Mouse (Mus musculus): ENCODE measurements around the gene Rab35. TPM values are rescaled to one million over a fixed set of nuclear protein-coding genes. Genes with fewer than 3 reads are reported as not detected.

Rab35 gene
- polyA plus RNA-seq, 2 experiments, result 19.8 to 62.6 TPM

DNA sequence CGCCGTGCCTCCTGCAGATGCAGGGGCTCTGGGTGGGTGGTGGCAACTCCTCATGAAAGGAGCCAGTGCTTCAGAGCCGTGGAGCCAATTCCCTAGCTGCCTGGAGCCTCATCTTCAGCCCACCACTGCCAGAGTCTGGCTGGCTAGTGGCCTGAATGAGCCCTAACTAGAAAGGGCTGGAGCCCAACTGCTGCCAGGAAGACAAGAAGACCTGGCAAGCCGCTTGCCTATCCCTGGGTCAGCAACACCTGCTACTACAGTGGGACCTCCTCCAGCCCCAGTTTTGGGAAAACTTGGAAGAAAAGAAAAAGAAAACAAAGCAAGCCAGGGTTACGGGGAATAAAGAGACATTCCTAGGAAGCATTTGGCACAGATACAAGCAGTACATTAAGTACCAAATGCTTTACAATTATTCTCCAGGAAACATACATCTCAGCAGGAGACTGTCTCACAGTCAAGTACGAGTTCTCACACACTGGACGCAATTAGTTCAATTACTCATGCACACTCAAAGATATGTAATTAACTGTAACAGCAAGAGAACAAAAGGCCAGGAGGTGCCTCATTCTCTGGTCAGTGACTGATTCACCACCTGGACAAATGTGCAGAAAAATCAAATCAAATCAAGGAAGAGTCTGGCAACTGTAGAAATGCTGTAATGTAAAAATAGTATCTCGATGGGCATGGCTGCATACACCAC is 34.8 kb downstream of the Rab35 start:
- ATAC-seq (ENCODE audit: low FRiP score, low read depth), result no peak
- Histone ChIP-seq H3K4me2 (replicated peaks; ENCODE audit: low read depth, low read length, severe bottlenecking) (no peak overlapping the region), H3K9me3 (ENCODE audit: control insufficient read depth, low read length) (no peaks in the 10 kb centered on the region), H3K36me3 (ENCODE audit: control insufficient read depth, insufficient read depth, low read length) (no peaks in the 10 kb centered on the region), H3K9ac (ENCODE audit: low read depth, low read length, severe bottlenecking) (no peak overlapping the region), H3K27ac (replicated peaks; ENCODE audit: low read depth, low read length) (no peak overlapping the region), H3K4me3 (replicated peaks; ENCODE audit: low read length) (no peak overlapping the region), H3K27me3 (ENCODE audit: control insufficient read depth, insufficient read depth, low read length) (no peaks in the 10 kb centered on the region), H3K4me1 (ENCODE audit: control insufficient read depth, insufficient read depth, low read length) (no peaks in the 10 kb centered on the region; the same call in 1 of the 2 replicates)
- 51% methylated on average over 8 of the region's 8 CpGs for WGBS
- TF ChIP-seq POLR2A (IDR thresholded peaks at IDR 0.05; ENCODE audit: borderline replicate concordance, extremely low read depth, insufficient read depth, insufficient read length), result no peak
- no peak for DNase-seq (ENCODE audit: low spot score)

DNA sequence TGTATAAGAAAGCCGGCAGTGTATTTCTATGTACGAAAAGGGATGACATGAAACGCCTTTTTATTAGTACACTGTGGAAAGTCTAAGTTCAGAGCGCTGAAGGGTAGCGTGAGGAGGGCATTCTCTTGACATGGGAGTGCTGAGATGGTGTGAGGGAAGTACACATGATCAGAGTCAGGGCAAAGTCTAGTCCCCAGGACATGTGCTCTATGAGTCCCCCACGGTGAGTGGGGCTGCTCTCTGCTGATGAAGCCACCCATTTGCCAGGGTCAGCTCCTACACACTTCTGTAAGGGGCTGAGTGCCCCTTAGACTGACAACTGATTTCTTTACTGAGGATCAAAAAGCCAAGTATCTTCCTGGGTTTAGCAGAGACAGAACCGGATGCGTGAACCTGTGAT is 35.5 kb downstream of the Rab35 start:
- Histone ChIP-seq H3K4me2 (replicated peaks; ENCODE audit: low read depth, low read length, severe bottlenecking) (no peak overlapping the region), H3K4me1 (ENCODE audit: control insufficient read depth, insufficient read depth, low read length) (no peaks in the 10 kb centered on the region; the same call in 1 of the 2 replicates), H3K9me3 (ENCODE audit: control insufficient read depth, low read length) (no peaks in the 10 kb centered on the region), H3K36me3 (ENCODE audit: control insufficient read depth, insufficient read depth, low read length) (no peaks in the 10 kb centered on the region), H3K4me3 (replicated peaks; ENCODE audit: low read length) (no peak overlapping the region), H3K27ac (replicated peaks; ENCODE audit: low read depth, low read length) (no peak overlapping the region), H3K9ac (ENCODE audit: low read depth, low read length, severe bottlenecking) (no peak overlapping the region), H3K27me3 (ENCODE audit: control insufficient read depth, insufficient read depth, low read length) (no peaks in the 10 kb centered on the region)
- WGBS, result 82% methylated on average over 8 of the region's 8 CpGs
- no peak for TF ChIP-seq POLR2A (IDR thresholded peaks at IDR 0.05; ENCODE audit: borderline replicate concordance, extremely low read depth, insufficient read depth, insufficient read length)
- ATAC-seq (ENCODE audit: low FRiP score, low read depth), result no peak
- DNase-seq (ENCODE audit: low spot score), result no peak

- H3K36me3 ChIP-seq (ENCODE audit: control insufficient read depth, insufficient read depth, low read length), result no peaks in the 10 kb centered on the region
- no peak overlapping the region for H3K4me2 ChIP-seq (replicated peaks; ENCODE audit: low read depth, low read length, severe bottlenecking)
- H3K4me3 ChIP-seq (replicated peaks; ENCODE audit: low read length), result no peak overlapping the region
- ATAC-seq (ENCODE audit: low FRiP score, low read depth) (no peak), DNase-seq (ENCODE audit: low spot score) (no peak)
- H3K9me3 ChIP-seq (ENCODE audit: control insufficient read depth, low read length), result no peaks in the 10 kb centered on the region
- no peaks in the 10 kb centered on the region; the same call in 1 of the 2 replicates for H3K4me1 ChIP-seq (ENCODE audit: control insufficient read depth, insufficient read depth, low read length)
- H3K27me3 ChIP-seq (ENCODE audit: control insufficient read depth, insufficient read depth, low read length), result no peaks in the 10 kb centered on the region
- no peak overlapping the region for H3K9ac ChIP-seq (ENCODE audit: low read depth, low read length, severe bottlenecking)
- TF ChIP-seq POLR2A (IDR thresholded peaks at IDR 0.05; ENCODE audit: borderline replicate concordance, extremely low read depth, insufficient read depth, insufficient read length), result no peak
- H3K27ac ChIP-seq (replicated peaks; ENCODE audit: low read depth, low read length), result no peak overlapping the region
- 13% methylated on average over 7 of the region's 7 CpGs for WGBS
Observed at GRCm38 (mm10) chr5:115667894-115668293, 36.2 kb downstream of the Rab35 start.

DNA sequence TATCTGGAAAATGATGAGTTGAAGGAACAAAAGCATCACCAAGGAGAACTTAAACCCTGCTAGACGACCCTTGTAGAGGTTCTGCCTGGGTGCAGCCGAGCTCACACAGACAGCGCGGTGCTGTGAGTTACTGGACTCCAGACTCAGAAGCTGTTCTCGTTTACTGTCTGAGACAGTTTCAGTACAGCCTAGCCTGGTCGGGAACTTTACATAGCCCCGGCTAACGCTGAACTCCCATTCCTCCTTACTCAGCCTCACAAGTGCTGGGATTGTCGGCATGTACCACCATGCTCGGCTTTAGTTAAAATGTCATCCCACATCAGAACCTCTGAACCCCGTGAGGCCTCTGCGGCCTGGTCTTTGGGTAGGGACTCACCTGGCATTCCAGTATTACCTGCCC is 37.3 kb downstream of the Rab35 start:
- no peak overlapping the region for H3K4me2 ChIP-seq (replicated peaks; ENCODE audit: low read depth, low read length, severe bottlenecking)
- ATAC-seq (ENCODE audit: low FRiP score, low read depth), result no peak
- no peak overlapping the region for H3K27ac ChIP-seq (replicated peaks; ENCODE audit: low read depth, low read length)
- no peaks in the 10 kb centered on the region for H3K9me3 ChIP-seq (ENCODE audit: control insufficient read depth, low read length)
- H3K4me3 ChIP-seq (replicated peaks; ENCODE audit: low read length), result no peak overlapping the region
- WGBS, result 85% methylated on average over 12 of the region's 12 CpGs
- no peaks in the 10 kb centered on the region; the same call in 1 of the 2 replicates for H3K4me1 ChIP-seq (ENCODE audit: control insufficient read depth, insufficient read depth, low read length)
- no peaks in the 10 kb centered on the region for H3K27me3 ChIP-seq (ENCODE audit: control insufficient read depth, insufficient read depth, low read length)
- DNase-seq (ENCODE audit: low spot score), result no peak
- no peak overlapping the region for H3K9ac ChIP-seq (ENCODE audit: low read depth, low read length, severe bottlenecking)
- no peaks in the 10 kb centered on the region for H3K36me3 ChIP-seq (ENCODE audit: control insufficient read depth, insufficient read depth, low read length)
- no peak for TF ChIP-seq POLR2A (IDR thresholded peaks at IDR 0.05; ENCODE audit: borderline replicate concordance, extremely low read depth, insufficient read depth, insufficient read length)

DNA sequence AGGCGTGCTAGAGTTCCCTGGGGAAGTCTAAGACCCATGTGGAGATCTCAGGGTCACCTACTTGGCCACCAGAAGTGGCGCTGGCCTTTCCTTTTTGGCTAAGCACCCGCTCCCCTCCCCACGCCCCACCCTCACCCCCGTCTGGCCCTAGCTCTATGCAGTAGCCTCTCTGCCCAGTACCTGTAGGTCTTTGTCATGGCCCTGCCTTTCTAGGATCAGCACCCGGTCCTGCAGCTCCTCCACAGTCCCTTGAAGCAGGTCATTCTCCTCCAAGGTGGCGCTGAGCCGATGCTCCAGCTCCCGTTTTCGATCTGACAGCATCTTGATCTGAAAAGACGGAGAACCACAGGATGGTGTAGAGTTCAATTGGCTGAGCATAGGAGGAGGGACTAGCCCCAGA is 38.3 kb downstream of the Rab35 start:
- Histone ChIP-seq H3K4me2 (replicated peaks; ENCODE audit: low read depth, low read length, severe bottlenecking) (no peak overlapping the region), H3K9me3 (ENCODE audit: control insufficient read depth, low read length) (no peaks in the 10 kb centered on the region), H3K4me3 (replicated peaks; ENCODE audit: low read length) (no peak overlapping the region), H3K27ac (replicated peaks; ENCODE audit: low read depth, low read length) (no peak overlapping the region), H3K27me3 (ENCODE audit: control insufficient read depth, insufficient read depth, low read length) (no peaks in the 10 kb centered on the region), H3K9ac (ENCODE audit: low read depth, low read length, severe bottlenecking) (no peak overlapping the region), H3K36me3 (ENCODE audit: control insufficient read depth, insufficient read depth, low read length) (no peaks in the 10 kb centered on the region), H3K4me1 (ENCODE audit: control insufficient read depth, insufficient read depth, low read length) (no peaks in the 10 kb centered on the region; the same call in 1 of the 2 replicates)
- 86% methylated on average over 11 of the region's 11 CpGs for WGBS
- no peak for TF ChIP-seq POLR2A (IDR thresholded peaks at IDR 0.05; ENCODE audit: borderline replicate concordance, extremely low read depth, insufficient read depth, insufficient read length)
- ATAC-seq (ENCODE audit: low FRiP score, low read depth) (no peak), DNase-seq (ENCODE audit: low spot score) (no peak)
